Comparison of ENCODE assay signal across 11 mouse cellular contexts in genomic region chr11:54343703-54344102, GRCm38 (mm10). TPM values are rescaled to one million over a fixed set of nuclear protein-coding genes. Genes with fewer than 3 reads are reported as not detected.
A peak's percentile ranks its signal among the peaks of the same experiment; 100 is the strongest.
DNase-seq lines count a peak whose midpoint lies in the region; TF ChIP-seq lines count a peak whose summit lies in the region.
"Had no signal": no experiment of that assay in that cellular context is flagged by ENCODE, and none has a peak within 500 bp of the region (broad histone marks: within the 10 kb centered on the region; RNA-seq: fewer than 3 reads in every experiment).

No protein-coding gene starts in this region.

- H3K36me3 ChIP-seq in myocyte (ENCODE audit: control insufficient read depth, insufficient read depth), result no peaks in the 10 kb centered on the region
- H3K36me3 ChIP-seq: embryonic facial prominence, embryonic 12.5 days had no signal

- no peaks in the 10 kb centered on the region for H3K27me3 ChIP-seq in myocyte (ENCODE audit: control insufficient read depth, insufficient read depth, insufficient read length)
- H3K27me3 ChIP-seq: embryonic facial prominence, embryonic 12.5 days had no signal

- TF ChIP-seq POLR2A in myocyte (IDR thresholded peaks at IDR 0.05; ENCODE audit: insufficient read length, low read depth), result no peak

- H3K79me2 ChIP-seq in myocyte (ENCODE audit: control insufficient read depth, insufficient read depth), result no peaks in the 10 kb centered on the region

- intact Hi-C loops in heart, postnatal 14 days (cut with DNase I), result no loop called here
- intact Hi-C loops in heart, postnatal 36 days (cut with DNase I), result no loop called here

- H3K4me2 ChIP-seq in myocyte (ENCODE audit: low read depth), result no peak overlapping the region
- H3K4me2 ChIP-seq: embryonic facial prominence, embryonic 12.5 days had no signal

- peak; percentile 19 to 49 for DNase-seq in heart, postnatal 14 days
- DNase-seq in heart, postnatal 36 days, result no peak
- peak; percentile 65 for DNase-seq in testis, postnatal 10 days (ENCODE audit: low spot score)
- no peak for DNase-seq in testis, postnatal 14 days (ENCODE audit: low spot score)
- peak; percentile 66 for DNase-seq in embryo, embryonic 11 days
- no peak for DNase-seq in c-Kit-positive CD71-positive TER-119-positive erythroid progenitor cells, embryonic 14.5 days (ENCODE audit: low spot score)
- no peak for DNase-seq in right cerebral cortex, adult 2 months (ENCODE audit: low spot score in 2 of 2)
- DNase-seq: heart, adult 18-20 months; layer of hippocampus, adult 9-11 months had no signal

- no peak overlapping the region for H3K4me3 ChIP-seq in myocyte
- H3K4me3 ChIP-seq: embryonic facial prominence, embryonic 12.5 days had no signal

- no peak overlapping the region for H3ac ChIP-seq in myocyte (ENCODE audit: control insufficient read depth, insufficient read length)

TF ChIP-seq in myocyte, 11 proteins besides CTCF, POLR2A, EP300 and RAD21:
- no peak for TF ChIP-seq MYOD1 (IDR thresholded peaks at IDR 0.05; ENCODE audit: control insufficient read depth in 1 of 3, insufficient read length in 2 of 3, low read depth in 2 of 3)
- TF ChIP-seq CEBPB (IDR thresholded peaks at IDR 0.05; ENCODE audit: insufficient read depth, poor library complexity, severe bottlenecking), result no peak
- no peak for TF ChIP-seq POLR2AphosphoS2 (IDR thresholded peaks at IDR 0.05; ENCODE audit: insufficient read length, low read depth)
- TF ChIP-seq REST (IDR thresholded peaks at IDR 0.05; ENCODE audit: insufficient read depth, insufficient read length), result peak; percentile 87
- no peak for TF ChIP-seq TCF12 (IDR thresholded peaks at IDR 0.05; ENCODE audit: insufficient read depth, poor library complexity, severe bottlenecking)
- TF ChIP-seq E2F4 (IDR thresholded peaks at IDR 0.05; ENCODE audit: insufficient read depth), result no peak
- TF ChIP-seq TCF3 (IDR thresholded peaks at IDR 0.05; ENCODE audit: insufficient read length, low read depth), result no peak
- TF ChIP-seq SRF (IDR thresholded peaks at IDR 0.05; ENCODE audit: control insufficient read depth, insufficient read length, low read depth), result no peak
- no peak for TF ChIP-seq MAX (IDR thresholded peaks at IDR 0.05; ENCODE audit: low read depth)

RNA-seq across cellular contexts. Expression of gene Meikin, which starts 26.7 kb away (rescaled TPM):
- not detected for total RNA-seq in heart, postnatal 14 days (2021)
- total RNA-seq in heart, postnatal 36 days (2021), result not detected
- polyA plus RNA-seq in myocyte (2012; fragmentation: generic; extraction: Trizol), result not detected
- total RNA-seq: heart, adult 18-20 months had no signal
- polyA plus RNA-seq: embryonic facial prominence, embryonic 12.5 days had no signal

RNA-seq across cellular contexts. Expression of gene Acsl6, which starts 40.1 kb away (rescaled TPM):
- 1 to 10 TPM; 1.2 to 1.5 TPM for total RNA-seq in heart, postnatal 14 days (2021)
- 1 to 10 TPM; 3.1 to 5.9 TPM for total RNA-seq in heart, postnatal 36 days (2021)
- polyA plus RNA-seq in myocyte (2012; fragmentation: generic; extraction: Trizol), result 17.6 TPM

Comparison
In these comparisons a context has a peak if more than half of its experiments do, and no peak if none do; other contexts are left out.
1. DNase-seq: peak in heart, postnatal 14 days (2 of 2), testis, postnatal 10 days (single experiment) and embryo, embryonic 11 days (single experiment); none in heart, postnatal 36 days (0 of 2), testis, postnatal 14 days (single experiment), c-Kit-positive CD71-positive TER-119-positive erythroid progenitor cells, embryonic 14.5 days (single experiment) and right cerebral cortex, adult 2 months (0 of 2).